Mouse (Mus musculus): ENCODE results near the gene Cdhr3.

DNA sequence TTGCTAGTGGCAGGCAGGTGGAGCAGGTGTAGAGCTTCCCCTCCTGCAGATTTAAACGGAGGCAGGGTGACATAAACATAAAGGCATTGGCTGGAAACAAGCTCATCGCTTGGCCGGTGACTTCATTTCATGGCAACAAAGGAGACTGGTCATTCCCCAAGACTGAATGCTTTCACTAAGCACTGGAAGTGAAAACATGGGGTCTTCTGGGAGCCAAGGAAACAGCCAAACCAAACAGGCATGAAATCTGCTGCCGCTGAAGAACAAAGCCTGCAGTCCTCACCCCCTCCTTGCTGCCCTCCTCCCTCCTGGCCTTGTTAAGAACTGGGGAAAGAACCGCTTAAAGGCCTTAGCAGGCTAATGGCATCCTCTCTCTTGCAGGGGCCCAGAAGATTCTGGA is 6.5 kb downstream of the Cdhr3 start:
- TF ChIP-seq EP300 (IDR thresholded peaks at IDR 0.05; ENCODE audit: low read depth) (no peak), CTCF (IDR thresholded peaks at IDR 0.05; ENCODE audit: low read depth) (no peak)
